Mouse (Mus musculus) liver, adult 2 months (tissue): ENCODE results near the gene D430041D05Rik. TPM values are rescaled to one million over a fixed set of nuclear protein-coding genes. Genes with fewer than 3 reads are reported as not detected.

Experiments
- DNase-seq: peaks from one replicate; pipeline ENCODE4 v3.0.0-alpha.2; 2011; ENCODE audit warnings: low read depth, low spot score; ENCODE audit errors: extremely low read depth
- H3K27ac ChIP-seq: fragments of 200-500 bp; replicated peaks from 2 replicates; pipeline ENCODE4 v1.5.1; 2012; ENCODE audit warnings: low read depth, mild to moderate bottlenecking, control low read depth, inconsistent platforms, low read length; ENCODE audit not compliant: insufficient read depth
- H3K27me3 ChIP-seq: fragments of 200-500 bp; 2 replicates; pipeline ENCODE4 v1.6.1; 2012; ENCODE audit warnings: mild to moderate bottlenecking, moderate library complexity, low read length, inconsistent platforms; ENCODE audit not compliant: control insufficient read depth, insufficient read depth
- H3K36me3 ChIP-seq: fragments of 200-500 bp; 2 replicates; pipeline ENCODE4 v1.6.1; 2012; ENCODE audit warnings: low read length, inconsistent platforms; ENCODE audit not compliant: control insufficient read depth, insufficient read depth
- H3K4me1 ChIP-seq: fragments of 200-500 bp; 2 replicates; pipeline ENCODE4 v1.6.1; 2011; ENCODE audit warnings: low read length; ENCODE audit not compliant: control insufficient read depth, insufficient read depth
- H3K4me3 ChIP-seq: fragments of 200-500 bp; 2 replicates; pipeline ENCODE4 v1.5.1; 2011; ENCODE audit warnings: low read depth, mild to moderate bottlenecking, control low read depth, low read length, moderate library complexity; ENCODE audit not compliant: insufficient read depth
- H3K79me2 ChIP-seq: fragments of 200-500 bp; 2 replicates; pipeline ENCODE4 v1.6.1; 2012; ENCODE audit warnings: inconsistent platforms, mild to moderate bottlenecking, low read length, moderate library complexity; ENCODE audit not compliant: control insufficient read depth, insufficient read depth
- H3K9ac ChIP-seq: fragments of 200-500 bp; 2 replicates; pipeline ENCODE4 v1.6.1; 2012; ENCODE audit warnings: low read depth, mild to moderate bottlenecking, control low read depth, inconsistent platforms, low read length
- CTCF ChIP-seq: fragments of 200-500 bp; IDR thresholded peaks from 2 replicates; pipeline ENCODE4 v1.5.1; 2011; ENCODE audit warnings: low read depth, low read length, control low read depth
- POLR2A ChIP-seq: fragments of 200-500 bp; IDR thresholded peaks from 2 replicates; pipeline ENCODE4 v1.6.1; 2011; ENCODE audit warnings: low read length, control low read depth; ENCODE audit not compliant: insufficient read depth; ENCODE audit errors: extremely low read depth
- WGBS: fragments of 180-500 bp; shearing (Covaris S2); methylation state at CpG from one replicate; pipeline ENCODE4 v1.1.7; 2018; 5-methylcytosine and 5-hydroxymethylcytosine counted together
- polyA plus RNA-seq: library from polyadenylated mRNA; depleted of rRNA; stranded (reverse); fragments of >200 nt; gene quantifications from 2 replicates; pipeline ENCODE4 v1.2.3, GENCODE M21; 2012
- total RNA-seq: library from RNA; depleted of rRNA; stranded (reverse); fragments of >200 nt; gene quantifications from 2 replicates; pipeline ENCODE4 v1.2.3, GENCODE M21; 2014

Gene D430041D05Rik
- total and polyA plus RNA-seq, 2 experiments = not detected

- H3K79me2 ChIP-seq = no peaks in the 10 kb centered on the region
- H3K27me3 ChIP-seq = no peaks in the 10 kb centered on the region
- no peaks in the 10 kb centered on the region for H3K4me1 ChIP-seq
- H3K27ac ChIP-seq = no peak overlapping the region
- no peak overlapping the region for H3K4me3 ChIP-seq
- TF ChIP-seq POLR2A (no peak), CTCF (no peak)
- DNase-seq = no peak
- H3K9ac ChIP-seq = no peak overlapping the region
- 87% methylated on average over 9 of the region's 9 CpGs for WGBS
- H3K36me3 ChIP-seq = no peaks in the 10 kb centered on the region
These were observed 155.9 kb downstream of the D430041D05Rik start for GRCm38 (mm10) chr2:104254944-104255343.

- Histone ChIP-seq H3K27ac (no peak overlapping the region), H3K27me3 (no peaks in the 10 kb centered on the region), H3K79me2 (no peaks in the 10 kb centered on the region), H3K36me3 (no peaks in the 10 kb centered on the region), H3K4me1 (no peaks in the 10 kb centered on the region), H3K9ac (no peak overlapping the region), H3K4me3 (no peak overlapping the region)
- no peak for TF ChIP-seq POLR2A
- no peak for DNase-seq
- 94% methylated on average over 4 of the region's 4 CpGs for whole genome bisulfite sequencing
These were observed 157.5 kb downstream of the D430041D05Rik start for GRCm38 (mm10) chr2:104253341-104253740.

DNA sequence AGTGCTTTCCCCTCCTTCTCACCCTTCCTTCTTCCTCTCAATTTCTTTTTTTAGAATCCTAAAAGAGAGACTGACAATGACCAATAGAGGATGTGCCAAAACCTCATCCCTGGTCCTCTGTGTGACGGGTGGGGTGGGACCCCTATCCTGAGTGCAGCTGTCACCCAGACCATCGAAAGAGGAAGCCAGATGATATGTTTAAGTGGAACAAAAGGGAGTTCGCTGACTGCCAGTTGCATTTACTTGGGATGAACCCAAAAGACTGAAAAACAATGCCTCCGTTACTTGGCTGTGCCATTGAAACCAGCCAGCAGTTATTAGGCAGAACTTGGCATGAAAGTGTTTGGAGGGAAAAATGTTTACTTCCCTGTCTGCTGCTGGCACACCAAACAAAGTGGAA is 159.2 kb downstream of the D430041D05Rik start:
- no peak overlapping the region for H3K27ac ChIP-seq
- no peaks in the 10 kb centered on the region for H3K4me1 ChIP-seq
- H3K79me2 ChIP-seq = no peaks in the 10 kb centered on the region
- H3K4me3 ChIP-seq = no peak overlapping the region
- no peaks in the 10 kb centered on the region for H3K36me3 ChIP-seq
- 67% methylated on average over 4 of the region's 4 CpGs for WGBS
- no peaks in the 10 kb centered on the region for H3K27me3 ChIP-seq
- TF ChIP-seq CTCF (no peak), POLR2A (no peak)
- no peak overlapping the region for H3K9ac ChIP-seq
- DNase-seq = no peak

DNA sequence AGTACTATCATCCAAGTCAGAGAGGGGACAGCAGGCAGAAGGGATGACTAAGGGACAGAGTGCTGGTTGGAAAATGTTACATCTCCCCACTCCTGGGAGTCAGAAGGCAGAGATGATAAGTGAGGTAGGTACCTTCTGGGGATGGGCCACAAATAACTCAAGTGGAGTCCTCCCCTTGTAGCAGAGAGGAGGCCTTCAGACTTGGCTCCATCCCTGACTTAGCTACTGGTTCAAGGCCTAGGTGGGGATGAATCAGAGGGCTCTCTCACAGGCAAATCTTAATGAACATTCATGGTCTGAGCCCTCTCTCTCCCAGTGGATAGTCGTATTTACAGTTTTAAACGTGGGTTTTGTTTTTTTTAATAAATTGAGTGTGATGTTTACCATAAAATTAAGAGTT is 161.0 kb downstream of the D430041D05Rik start:
- no peaks in the 10 kb centered on the region for H3K27me3 ChIP-seq
- H3K36me3 ChIP-seq = no peaks in the 10 kb centered on the region
- no peaks in the 10 kb centered on the region for H3K4me1 ChIP-seq
- no peak for DNase-seq
- no peak overlapping the region for H3K9ac ChIP-seq
- H3K4me3 ChIP-seq = no peak overlapping the region
- no peaks in the 10 kb centered on the region for H3K79me2 ChIP-seq
- no peak for TF ChIP-seq CTCF
- no peak for TF ChIP-seq POLR2A
- no peak overlapping the region for H3K27ac ChIP-seq
- 48% methylated on average over 2 of the region's 2 CpGs for WGBS

DNA sequence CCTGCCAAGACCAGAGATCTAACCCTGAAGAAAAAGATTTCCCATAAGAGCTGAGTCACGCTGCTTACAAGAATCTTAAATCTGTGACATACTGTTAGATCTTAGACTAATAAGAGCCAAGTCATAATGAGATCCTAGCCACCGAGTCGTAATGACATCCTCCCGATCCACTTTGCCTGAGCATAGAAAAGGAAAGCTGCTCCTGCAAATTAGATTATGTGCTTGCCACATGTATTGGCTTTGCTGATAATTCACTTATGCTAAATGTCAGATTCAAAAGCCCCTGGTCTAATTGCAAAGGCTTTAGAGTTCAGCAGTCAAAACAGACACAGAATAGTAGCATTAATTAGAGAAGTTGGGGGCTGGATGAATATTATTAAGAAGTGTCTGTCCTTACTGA is 164.0 kb downstream of the D430041D05Rik start:
- Histone ChIP-seq H3K79me2 (no peaks in the 10 kb centered on the region), H3K4me1 (no peaks in the 10 kb centered on the region), H3K27me3 (no peaks in the 10 kb centered on the region), H3K36me3 (no peaks in the 10 kb centered on the region), H3K4me3 (no peak overlapping the region), H3K27ac (no peak overlapping the region), H3K9ac (no peak overlapping the region)
- DNase-seq = no peak
- TF ChIP-seq CTCF (no peak), POLR2A (no peak)
- whole genome bisulfite sequencing = 89% methylated on average over 4 of the region's 4 CpGs

GRCm38 (mm10) chr2:104242055-104242454 is 168.8 kb downstream of the D430041D05Rik start:
- Histone ChIP-seq H3K4me1 (no peaks in the 10 kb centered on the region), H3K9ac (no peak overlapping the region), H3K79me2 (no peaks in the 10 kb centered on the region), H3K36me3 (no peaks in the 10 kb centered on the region), H3K27me3 (no peaks in the 10 kb centered on the region), H3K27ac (no peak overlapping the region), H3K4me3 (no peak overlapping the region)
- TF ChIP-seq POLR2A (no peak), CTCF (no peak)
- DNase-seq = no peak
- WGBS = 89% methylated on average over 5 of the region's 5 CpGs
